Mouse (Mus musculus): ENCODE results near the gene Negr1. TPM values are rescaled to one million over a fixed set of nuclear protein-coding genes. Genes with fewer than 3 reads are reported as not detected.

Negr1 gene
- polyA plus RNA-seq, 1 experiment from 2014 or later: 6.0 TPM

DNA sequence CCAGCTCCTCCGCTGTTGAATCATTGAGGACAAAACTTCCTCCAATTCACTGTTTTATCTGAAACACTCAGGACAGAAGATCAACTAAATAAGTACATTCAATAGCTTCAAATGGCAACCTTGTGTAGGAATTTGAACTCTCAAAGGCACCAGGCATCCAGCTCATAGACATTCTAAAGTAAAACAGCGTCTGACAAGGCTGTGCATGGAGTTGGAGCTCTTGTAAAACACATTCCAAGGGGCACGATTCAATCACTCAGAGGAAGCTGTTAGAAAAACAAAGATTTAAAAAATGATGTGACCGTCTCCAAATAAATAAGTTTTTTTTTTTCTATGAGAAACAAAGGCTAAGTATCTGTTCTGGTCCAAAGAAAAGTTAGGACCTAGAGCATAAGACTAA is 528.5 kb downstream of the Negr1 start:
- Histone ChIP-seq H3K4me1 (replicated peaks; ENCODE audit: control insufficient read depth, insufficient read depth, low read length) (peaks cover 4% of the 10 kb centered on the region; the same call in 1 of the 2 replicates), H3K4me2 (ENCODE audit: low read length) (no peak overlapping the region), H3K36me3 (ENCODE audit: control insufficient read depth, insufficient read depth, low read length) (no peaks in the 10 kb centered on the region), H3K27ac (ENCODE audit: low read depth) (no peak overlapping the region), H3K9ac (ENCODE audit: low read length) (no peak overlapping the region), H3K27me3 (replicated peaks; ENCODE audit: control insufficient read depth, insufficient read depth, low read length) (no peaks in the 10 kb centered on the region), H3K9me3 (ENCODE audit: control insufficient read depth, low read length) (no peaks in the 10 kb centered on the region), H3K4me3 (ENCODE audit: low read depth, low read length) (no peak overlapping the region)
- ATAC-seq (replicated peaks; ENCODE audit: low FRiP score, low TSS enrichment, low read depth): no peak
- no peak for DNase-seq (ENCODE audit: low spot score)
- WGBS: 38% methylated on average over 4 of the region's 4 CpGs

DNA sequence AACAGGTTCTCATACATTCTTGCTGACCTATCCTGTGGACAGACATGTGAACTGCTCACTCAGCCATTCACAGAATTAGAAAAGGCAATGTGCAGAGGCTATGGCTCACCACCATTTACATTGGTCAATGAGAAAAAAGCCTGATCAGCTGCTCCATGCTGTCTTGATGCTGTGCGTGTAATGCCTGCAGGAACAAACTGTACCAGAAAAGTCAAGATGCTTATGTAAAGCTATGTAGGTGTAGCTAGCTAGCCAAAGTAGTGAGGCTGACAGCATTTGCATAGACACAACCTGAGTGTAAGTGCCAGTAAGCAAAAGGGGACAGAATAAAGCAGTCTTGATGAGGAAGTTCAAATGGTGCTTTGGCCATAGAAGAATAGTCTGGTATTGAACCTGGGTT is 534.7 kb downstream of the Negr1 start:
- no peaks in the 10 kb centered on the region for H3K36me3 ChIP-seq (ENCODE audit: control insufficient read depth, insufficient read depth, low read length)
- H3K9me3 ChIP-seq (ENCODE audit: control insufficient read depth, low read length): no peaks in the 10 kb centered on the region
- no peak overlapping the region for H3K4me3 ChIP-seq (ENCODE audit: low read depth, low read length)
- H3K27me3 ChIP-seq (replicated peaks; ENCODE audit: control insufficient read depth, insufficient read depth, low read length): no peaks in the 10 kb centered on the region
- H3K27ac ChIP-seq (ENCODE audit: low read depth): no peak overlapping the region
- no peaks in the 10 kb centered on the region for H3K4me1 ChIP-seq (replicated peaks; ENCODE audit: control insufficient read depth, insufficient read depth, low read length)
- DNase-seq (ENCODE audit: low spot score) (no peak), ATAC-seq (replicated peaks; ENCODE audit: low FRiP score, low TSS enrichment, low read depth) (no peak)
- no peak overlapping the region for H3K9ac ChIP-seq (ENCODE audit: low read length)
- no peak overlapping the region for H3K4me2 ChIP-seq (ENCODE audit: low read length)
- 93% methylated on average over 1 of the region's 1 CpGs for WGBS

DNA sequence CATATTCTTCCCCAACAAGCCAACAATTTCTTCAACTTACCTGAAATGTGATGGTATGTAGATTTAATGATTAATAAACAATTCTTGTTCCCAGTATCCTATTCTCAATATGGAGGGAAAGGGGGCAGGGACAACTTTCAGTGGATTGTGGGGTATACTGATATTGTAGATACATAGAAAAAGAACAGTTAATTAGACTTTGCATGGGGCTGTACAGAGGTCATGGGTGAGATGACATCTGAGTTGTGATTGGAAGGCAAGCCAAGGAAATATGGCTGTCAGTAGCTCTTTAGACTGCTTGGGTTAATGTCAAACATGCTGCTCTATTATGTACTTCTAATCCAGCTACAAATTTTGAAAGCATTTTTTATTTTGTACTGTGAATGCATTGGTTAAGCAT is 535.9 kb downstream of the Negr1 start:
- H3K4me3 ChIP-seq (ENCODE audit: low read depth, low read length): no peak overlapping the region
- H3K36me3 ChIP-seq (ENCODE audit: control insufficient read depth, insufficient read depth, low read length): no peaks in the 10 kb centered on the region
- ATAC-seq (replicated peaks; ENCODE audit: low FRiP score, low TSS enrichment, low read depth): no peak
- H3K27me3 ChIP-seq (replicated peaks; ENCODE audit: control insufficient read depth, insufficient read depth, low read length): no peaks in the 10 kb centered on the region
- H3K27ac ChIP-seq (ENCODE audit: low read depth): no peak overlapping the region
- H3K4me1 ChIP-seq (replicated peaks; ENCODE audit: control insufficient read depth, insufficient read depth, low read length): no peaks in the 10 kb centered on the region
- no peak for DNase-seq (ENCODE audit: low spot score)
- no peaks in the 10 kb centered on the region for H3K9me3 ChIP-seq (ENCODE audit: control insufficient read depth, low read length)
- no peak overlapping the region for H3K9ac ChIP-seq (ENCODE audit: low read length)
- no peak overlapping the region for H3K4me2 ChIP-seq (ENCODE audit: low read length)

DNA sequence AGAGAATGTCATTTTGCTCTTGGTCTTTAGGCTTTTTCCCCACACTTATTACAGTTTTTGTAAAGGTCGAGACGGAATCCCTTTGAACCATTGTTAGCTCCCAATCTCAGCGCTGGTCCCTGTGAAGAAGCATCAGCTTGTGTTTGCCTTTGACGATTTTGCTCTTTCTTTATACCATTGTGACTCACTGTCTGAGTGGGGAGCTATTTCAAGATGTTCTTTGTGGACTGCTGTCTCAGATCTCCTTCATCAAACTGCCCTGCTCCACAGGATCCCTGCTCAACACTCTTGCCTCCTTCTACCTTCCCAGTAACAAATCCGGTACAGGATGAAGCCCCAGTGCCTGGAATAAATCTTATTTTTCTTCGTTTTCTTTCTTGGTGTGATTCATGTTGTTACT is 536.8 kb downstream of the Negr1 start:
- no peaks in the 10 kb centered on the region for H3K36me3 ChIP-seq (ENCODE audit: control insufficient read depth, insufficient read depth, low read length)
- DNase-seq (ENCODE audit: low spot score): no peak
- H3K4me3 ChIP-seq (ENCODE audit: low read depth, low read length): no peak overlapping the region
- no peaks in the 10 kb centered on the region for H3K9me3 ChIP-seq (ENCODE audit: control insufficient read depth, low read length)
- H3K27me3 ChIP-seq (replicated peaks; ENCODE audit: control insufficient read depth, insufficient read depth, low read length): no peaks in the 10 kb centered on the region
- no peak overlapping the region for H3K4me2 ChIP-seq (ENCODE audit: low read length)
- WGBS: 85% methylated on average over 6 of the region's 6 CpGs
- ATAC-seq (replicated peaks; ENCODE audit: low FRiP score, low TSS enrichment, low read depth): no peak
- H3K27ac ChIP-seq (ENCODE audit: low read depth): no peak overlapping the region
- no peaks in the 10 kb centered on the region for H3K4me1 ChIP-seq (replicated peaks; ENCODE audit: control insufficient read depth, insufficient read depth, low read length)
- H3K9ac ChIP-seq (ENCODE audit: low read length): no peak overlapping the region

DNA sequence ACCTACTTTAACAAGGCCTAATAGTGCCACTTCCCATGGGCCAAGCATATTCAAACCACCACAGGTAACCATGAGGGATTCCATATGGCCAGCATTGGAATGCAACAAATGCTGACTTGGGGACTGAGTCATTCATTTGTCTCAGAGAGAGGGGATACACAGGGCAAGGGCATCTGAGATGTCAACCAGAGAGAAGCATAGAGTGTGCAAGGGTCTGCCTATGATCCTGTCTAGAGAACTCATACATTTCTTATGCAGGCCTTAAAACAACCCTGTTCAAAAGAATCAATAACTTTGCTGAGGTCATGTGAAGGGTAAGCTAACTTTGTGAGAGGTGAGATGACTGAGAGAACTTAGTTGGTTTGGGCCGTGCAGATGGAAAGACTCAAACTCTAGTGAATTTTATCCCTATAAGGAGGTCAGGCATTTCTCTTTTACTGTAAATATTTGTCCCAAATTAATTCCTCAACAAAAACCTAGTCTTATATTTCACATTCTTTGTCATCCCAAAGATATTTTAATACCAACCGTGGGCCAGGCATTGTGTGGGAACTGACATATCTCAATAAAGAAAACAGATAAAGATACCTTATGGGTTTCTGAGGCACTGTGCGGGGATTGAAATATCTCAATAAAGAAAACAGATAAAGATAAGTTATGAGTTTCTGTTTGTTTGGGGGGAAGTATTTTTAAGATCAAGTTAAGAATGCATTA is 543.4 kb downstream of the Negr1 start:
- no peak overlapping the region for H3K27ac ChIP-seq (ENCODE audit: low read depth)
- no peak overlapping the region for H3K4me3 ChIP-seq (ENCODE audit: low read depth, low read length)
- DNase-seq (ENCODE audit: low spot score) (no peak), ATAC-seq (replicated peaks; ENCODE audit: low FRiP score, low TSS enrichment, low read depth) (no peak)
- H3K27me3 ChIP-seq (replicated peaks; ENCODE audit: control insufficient read depth, insufficient read depth, low read length): no peaks in the 10 kb centered on the region
- 50% methylated on average over 3 of the region's 3 CpGs for WGBS
- no peaks in the 10 kb centered on the region for H3K9me3 ChIP-seq (ENCODE audit: control insufficient read depth, low read length)
- H3K9ac ChIP-seq (ENCODE audit: low read length): no peak overlapping the region
- no peaks in the 10 kb centered on the region for H3K36me3 ChIP-seq (ENCODE audit: control insufficient read depth, insufficient read depth, low read length)
- H3K4me1 ChIP-seq (replicated peaks; ENCODE audit: control insufficient read depth, insufficient read depth, low read length): no peaks in the 10 kb centered on the region
- H3K4me2 ChIP-seq (ENCODE audit: low read length): no peak overlapping the region

DNA sequence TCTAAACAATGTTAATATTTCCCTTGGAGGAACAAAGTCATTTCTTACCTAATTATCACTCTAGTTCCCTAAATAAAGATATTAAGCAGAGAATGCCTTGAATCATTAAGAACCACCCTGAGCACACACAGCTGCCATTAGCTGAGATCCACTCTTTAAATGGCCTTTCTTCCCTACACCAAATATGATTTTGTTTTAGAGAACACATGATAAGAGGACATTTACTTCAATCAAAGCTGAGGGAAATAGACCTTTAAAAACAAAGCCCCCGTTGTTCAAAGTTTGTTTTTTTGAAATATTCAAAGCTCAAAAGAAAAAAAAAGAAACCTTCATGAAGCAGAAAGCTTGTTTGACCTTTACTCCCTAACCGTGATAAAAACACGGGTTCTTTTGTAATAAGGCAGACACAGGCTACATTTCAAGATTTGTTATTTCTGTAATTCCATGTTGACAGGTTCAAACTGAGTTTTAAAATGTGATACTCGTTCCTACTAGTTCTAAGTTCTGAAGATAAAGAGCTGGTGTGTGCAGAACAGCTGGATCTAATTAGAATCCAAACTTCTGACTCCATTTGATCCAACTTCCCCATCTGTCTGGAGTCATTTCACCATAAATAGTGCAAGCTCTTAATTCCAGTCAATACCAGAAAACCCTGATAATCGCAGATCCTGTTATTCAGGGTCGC is 544.1 kb downstream of the Negr1 start:
- ATAC-seq (replicated peaks; ENCODE audit: low FRiP score, low TSS enrichment, low read depth) (no peak), DNase-seq (ENCODE audit: low spot score) (no peak)
- Histone ChIP-seq H3K27ac (ENCODE audit: low read depth) (no peak overlapping the region), H3K4me2 (ENCODE audit: low read length) (no peak overlapping the region), H3K4me3 (ENCODE audit: low read depth, low read length) (no peak overlapping the region), H3K9ac (ENCODE audit: low read length) (no peak overlapping the region), H3K27me3 (replicated peaks; ENCODE audit: control insufficient read depth, insufficient read depth, low read length) (no peaks in the 10 kb centered on the region), H3K36me3 (ENCODE audit: control insufficient read depth, insufficient read depth, low read length) (no peaks in the 10 kb centered on the region), H3K4me1 (replicated peaks; ENCODE audit: control insufficient read depth, insufficient read depth, low read length) (no peaks in the 10 kb centered on the region), H3K9me3 (ENCODE audit: control insufficient read depth, low read length) (no peaks in the 10 kb centered on the region)
- 42% methylated on average over 6 of the region's 6 CpGs for WGBS

DNA sequence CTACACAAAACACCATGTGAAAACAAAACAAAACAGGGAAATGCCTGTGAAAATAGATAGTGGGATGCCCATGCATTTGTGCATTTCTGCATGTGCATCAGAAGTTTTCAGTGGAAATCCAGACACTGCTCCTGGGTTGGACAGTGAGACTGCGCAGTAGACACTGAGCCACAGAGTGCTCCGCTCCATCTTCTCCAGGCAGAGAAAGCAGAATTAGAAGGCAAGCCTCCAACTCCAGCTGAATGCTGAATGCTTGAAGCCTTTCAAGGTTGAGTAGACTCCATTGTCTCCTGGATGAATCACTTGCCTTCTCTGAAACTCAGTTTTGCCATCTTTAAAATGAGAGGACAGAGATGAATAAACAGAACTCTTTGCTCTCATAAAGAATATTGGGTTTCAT is 546.6 kb downstream of the Negr1 start:
- no peak overlapping the region for H3K4me3 ChIP-seq (ENCODE audit: low read depth, low read length)
- 96% methylated on average over 2 of the region's 2 CpGs for WGBS
- no peak overlapping the region for H3K4me2 ChIP-seq (ENCODE audit: low read length)
- H3K27ac ChIP-seq (ENCODE audit: low read depth): no peak overlapping the region
- H3K36me3 ChIP-seq (ENCODE audit: control insufficient read depth, insufficient read depth, low read length): no peaks in the 10 kb centered on the region
- H3K9me3 ChIP-seq (ENCODE audit: control insufficient read depth, low read length): no peaks in the 10 kb centered on the region
- DNase-seq (ENCODE audit: low spot score) (no peak), ATAC-seq (replicated peaks; ENCODE audit: low FRiP score, low TSS enrichment, low read depth) (no peak)
- no peaks in the 10 kb centered on the region for H3K4me1 ChIP-seq (replicated peaks; ENCODE audit: control insufficient read depth, insufficient read depth, low read length)
- no peaks in the 10 kb centered on the region for H3K27me3 ChIP-seq (replicated peaks; ENCODE audit: control insufficient read depth, insufficient read depth, low read length)
- no peak overlapping the region for H3K9ac ChIP-seq (ENCODE audit: low read length)

DNA sequence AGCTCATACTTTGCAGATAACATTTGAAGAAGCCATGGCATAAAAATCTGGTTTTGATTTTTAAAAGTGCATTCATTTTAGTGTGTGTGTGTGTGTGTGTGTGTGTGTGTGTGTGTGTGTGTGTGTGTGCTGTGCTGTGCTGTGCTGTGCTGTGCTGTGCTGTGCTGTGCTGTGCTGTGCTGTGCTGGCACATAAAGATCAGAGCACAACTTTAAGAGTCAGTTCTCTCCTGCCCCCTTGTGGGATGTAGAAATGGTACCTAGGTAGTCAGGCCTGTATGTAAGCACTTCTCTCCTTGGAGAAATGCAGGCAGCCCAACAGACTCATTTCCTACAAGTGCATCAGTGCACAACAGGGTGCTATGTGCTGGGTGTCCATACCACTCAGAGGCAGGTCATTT is 547.7 kb downstream of the Negr1 start:
- Histone ChIP-seq H3K36me3 (ENCODE audit: control insufficient read depth, insufficient read depth, low read length) (no peaks in the 10 kb centered on the region), H3K27ac (ENCODE audit: low read depth) (no peak overlapping the region), H3K4me1 (replicated peaks; ENCODE audit: control insufficient read depth, insufficient read depth, low read length) (no peaks in the 10 kb centered on the region), H3K27me3 (replicated peaks; ENCODE audit: control insufficient read depth, insufficient read depth, low read length) (no peaks in the 10 kb centered on the region), H3K9me3 (ENCODE audit: control insufficient read depth, low read length) (no peaks in the 10 kb centered on the region), H3K4me3 (ENCODE audit: low read depth, low read length) (no peak overlapping the region), H3K4me2 (ENCODE audit: low read length) (no peak overlapping the region), H3K9ac (ENCODE audit: low read length) (no peak overlapping the region)
- DNase-seq (ENCODE audit: low spot score) (no peak), ATAC-seq (replicated peaks; ENCODE audit: low FRiP score, low TSS enrichment, low read depth) (no peak)

Data from intestine, embryonic 14.5 days (tissue).